Mouse (Mus musculus): Measurements from ENCODE around the gene Heca. TPM values are rescaled to one million over a fixed set of nuclear protein-coding genes. Genes with fewer than 3 reads are reported as not detected.

The Heca gene
- polyA plus RNA-seq (2012; rRNA removed): 2.0 and 13.0 TPM in 2 replicates

- WGBS: 2% methylated on average over 50 of the region's 50 CpGs
- Histone ChIP-seq H3K27me3 (ENCODE audit: control insufficient read depth, insufficient read depth, low read length) (no peaks in the 10 kb centered on the region), H3K4me1 (ENCODE audit: control insufficient read depth, insufficient read depth, insufficient read length, low read length) (peaks cover 2% of the 10 kb centered on the region; the same call in 1 of the 2 replicates), H3K36me3 (ENCODE audit: control insufficient read depth, insufficient read depth, low read length) (no peaks in the 10 kb centered on the region), H3K27ac (ENCODE audit: insufficient read depth, low read depth, low read length) (peak within 1 kb of the TSS; percentile 57), H3K4me3 (ENCODE audit: low read depth, low read length) (peak within 1 kb of the TSS; percentile 100)
- TF ChIP-seq POLR2A (IDR thresholded peaks at IDR 0.05; ENCODE audit: low read depth, low read length): peak; percentile 24; the same call in 1 of the 2 replicates
- no peak for TF ChIP-seq CTCF (IDR thresholded peaks at IDR 0.05; ENCODE audit: extremely low read depth, insufficient read length, insufficient replicate concordance, low read depth, low read length)
Measured at GRCm38 (mm10) chr10:17947960-17948730, at the start of gene Heca. Gene Heca, minus strand, starts transcription at chr10:17948067.

- H3K27me3 ChIP-seq (ENCODE audit: control insufficient read depth, insufficient read depth, low read length): no peaks in the 10 kb centered on the region
- no peak overlapping the region for H3K4me3 ChIP-seq (ENCODE audit: low read depth, low read length)
- WGBS: 80% methylated on average over 4 of the region's 4 CpGs
- peaks cover 2% of the 10 kb centered on the region; the same call in 1 of the 2 replicates for H3K4me1 ChIP-seq (ENCODE audit: control insufficient read depth, insufficient read depth, insufficient read length, low read length)
- TF ChIP-seq CTCF (IDR thresholded peaks at IDR 0.05; ENCODE audit: extremely low read depth, insufficient read length, insufficient replicate concordance, low read depth, low read length) (no peak), POLR2A (IDR thresholded peaks at IDR 0.05; ENCODE audit: low read depth, low read length) (no peak)
- no peak overlapping the region for H3K27ac ChIP-seq (ENCODE audit: insufficient read depth, low read depth, low read length)
- no peaks in the 10 kb centered on the region for H3K36me3 ChIP-seq (ENCODE audit: control insufficient read depth, insufficient read depth, low read length)
Measured at GRCm38 (mm10) chr10:17990576-17990975, 42.7 kb upstream of the Heca start.

- Histone ChIP-seq H3K27me3 (ENCODE audit: control insufficient read depth, insufficient read depth, low read length) (no peaks in the 10 kb centered on the region), H3K4me1 (ENCODE audit: control insufficient read depth, insufficient read depth, insufficient read length, low read length) (peaks cover 2% of the 10 kb centered on the region; the same call in 1 of the 2 replicates), H3K36me3 (ENCODE audit: control insufficient read depth, insufficient read depth, low read length) (no peaks in the 10 kb centered on the region), H3K4me3 (ENCODE audit: low read depth, low read length) (peak overlapping the region; percentile 43), H3K27ac (ENCODE audit: insufficient read depth, low read depth, low read length) (no peak overlapping the region)
- WGBS: 21% methylated on average over 6 of the region's 6 CpGs
- TF ChIP-seq POLR2A (IDR thresholded peaks at IDR 0.05; ENCODE audit: low read depth, low read length): no peak
- TF ChIP-seq CTCF (IDR thresholded peaks at IDR 0.05; ENCODE audit: extremely low read depth, insufficient read length, insufficient replicate concordance, low read depth, low read length): no peak
Measured at GRCm38 (mm10) chr10:17989136-17989535, 41.3 kb upstream of the Heca start.

GRCm38 (mm10) chr10:17987823-17988423 is 40.1 kb upstream of the Heca start:
- no peak for TF ChIP-seq CTCF (IDR thresholded peaks at IDR 0.05; ENCODE audit: extremely low read depth, insufficient read length, insufficient replicate concordance, low read depth, low read length)
- TF ChIP-seq POLR2A (IDR thresholded peaks at IDR 0.05; ENCODE audit: low read depth, low read length): no peak
- peaks cover 2% of the 10 kb centered on the region; the same call in 1 of the 2 replicates for H3K4me1 ChIP-seq (ENCODE audit: control insufficient read depth, insufficient read depth, insufficient read length, low read length)
- H3K36me3 ChIP-seq (ENCODE audit: control insufficient read depth, insufficient read depth, low read length): no peaks in the 10 kb centered on the region
- H3K27ac ChIP-seq (ENCODE audit: insufficient read depth, low read depth, low read length): peak overlapping the region; percentile 18; the same call in 1 of the 2 replicates
- 86% methylated on average over 8 of the region's 8 CpGs for WGBS
- H3K27me3 ChIP-seq (ENCODE audit: control insufficient read depth, insufficient read depth, low read length): no peaks in the 10 kb centered on the region
- H3K4me3 ChIP-seq (ENCODE audit: low read depth, low read length): no peak overlapping the region

- no peaks in the 10 kb centered on the region for H3K4me1 ChIP-seq (ENCODE audit: control insufficient read depth, insufficient read depth, insufficient read length, low read length)
- H3K27me3 ChIP-seq (ENCODE audit: control insufficient read depth, insufficient read depth, low read length): no peaks in the 10 kb centered on the region
- TF ChIP-seq CTCF (IDR thresholded peaks at IDR 0.05; ENCODE audit: extremely low read depth, insufficient read length, insufficient replicate concordance, low read depth, low read length): no peak
- no peak for TF ChIP-seq POLR2A (IDR thresholded peaks at IDR 0.05; ENCODE audit: low read depth, low read length)
- no peaks in the 10 kb centered on the region for H3K36me3 ChIP-seq (ENCODE audit: control insufficient read depth, insufficient read depth, low read length)
- H3K27ac ChIP-seq (ENCODE audit: insufficient read depth, low read depth, low read length): no peak overlapping the region
- H3K4me3 ChIP-seq (ENCODE audit: low read depth, low read length): no peak overlapping the region
- 38% methylated on average over 2 of the region's 2 CpGs for WGBS
Measured at GRCm38 (mm10) chr10:17983313-17983712, 35.4 kb upstream of the Heca start.

- Histone ChIP-seq H3K36me3 (ENCODE audit: control insufficient read depth, insufficient read depth, low read length) (no peaks in the 10 kb centered on the region), H3K27ac (ENCODE audit: insufficient read depth, low read depth, low read length) (no peak overlapping the region), H3K4me1 (ENCODE audit: control insufficient read depth, insufficient read depth, insufficient read length, low read length) (no peaks in the 10 kb centered on the region), H3K27me3 (ENCODE audit: control insufficient read depth, insufficient read depth, low read length) (no peaks in the 10 kb centered on the region), H3K4me3 (ENCODE audit: low read depth, low read length) (no peak overlapping the region)
- TF ChIP-seq POLR2A (IDR thresholded peaks at IDR 0.05; ENCODE audit: low read depth, low read length) (no peak), CTCF (IDR thresholded peaks at IDR 0.05; ENCODE audit: extremely low read depth, insufficient read length, insufficient replicate concordance, low read depth, low read length) (no peak)
- WGBS: 47% methylated on average over 4 of the region's 4 CpGs
Measured at GRCm38 (mm10) chr10:17966090-17966489, 18.2 kb upstream of the Heca start.

- TF ChIP-seq CTCF (IDR thresholded peaks at IDR 0.05; ENCODE audit: extremely low read depth, insufficient read length, insufficient replicate concordance, low read depth, low read length) (no peak), POLR2A (IDR thresholded peaks at IDR 0.05; ENCODE audit: low read depth, low read length) (no peak)
- Histone ChIP-seq H3K4me3 (ENCODE audit: low read depth, low read length) (no peak overlapping the region), H3K36me3 (ENCODE audit: control insufficient read depth, insufficient read depth, low read length) (no peaks in the 10 kb centered on the region), H3K4me1 (ENCODE audit: control insufficient read depth, insufficient read depth, insufficient read length, low read length) (peaks cover 2% of the 10 kb centered on the region; the same call in 1 of the 2 replicates), H3K27me3 (ENCODE audit: control insufficient read depth, insufficient read depth, low read length) (no peaks in the 10 kb centered on the region), H3K27ac (ENCODE audit: insufficient read depth, low read depth, low read length) (no peak overlapping the region)
- WGBS: 33% methylated on average over 5 of the region's 5 CpGs
Measured at GRCm38 (mm10) chr10:17950761-17951160, 2.9 kb upstream of the Heca start.
